Mouse (Mus musculus) granulocyte monocyte progenitor cell, adult 5-6 weeks (primary cell): ENCODE data around the gene Slx4. TPM values are rescaled to one million over a fixed set of nuclear protein-coding genes. Genes with fewer than 3 reads are reported as not detected.
"Not testable (repeated sequence)": the region's sequence is repeated elsewhere in the genome, so short reads cannot be mapped to it uniquely, and the experiment has no call there.

ENCODE experiments used
- ATAC-seq: replicated peaks from 2 replicates; pipeline ENCODE4 v1.8.0; 2016; ENCODE audit warnings: mild to moderate bottlenecking, moderate TSS enrichment, inconsistent platforms; ENCODE audit not compliant: poor library complexity, severe bottlenecking
- total RNA-seq, 2 experiments: library from RNA; stranded (forward) in 1 of 2; stranded (reverse) in 1 of 2; fragments of 200-712, 200-1000 nt in 1 of 2; fragments of >200 nt in 1 of 2; fragmentation: Nextera tagmentation in 1 of 2; gene quantifications; 2 replicates each; pipeline ENCODE4 v1.2.3; 2014 to 2017

Slx4 gene
- 29.0 and 43.4 TPM in 2 replicates for total RNA-seq (2014; fragmentation: Nextera tagmentation)
- 22.3 TPM in 2 replicates for total RNA-seq (2017)

GRCm38 (mm10) chr16:4003489-4004398, at the start of gene Slx4:
Slx4 (minus strand) TSS chr16:4003770.
- peak; percentile 93 for ATAC-seq

- ATAC-seq = no peak
These were observed 49.0 kb upstream of the Slx4 start for GRCm38 (mm10) chr16:4052601-4053000.

GRCm38 (mm10) chr16:4045524-4045923, 42.0 kb upstream of the Slx4 start:
- ATAC-seq = peak; percentile 25; the same call in 1 of the 2 replicates

- no peak for ATAC-seq
These were observed 40.5 kb upstream of the Slx4 start for GRCm38 (mm10) chr16:4044093-4044492.

GRCm38 (mm10) chr16:4041646-4042045, 38.1 kb upstream of the Slx4 start:
- no peak for ATAC-seq

GRCm38 (mm10) chr16:4040206-4040605, 36.6 kb upstream of the Slx4 start:
- ATAC-seq = no peak

- no peak for ATAC-seq
These were observed 34.1 kb upstream of the Slx4 start for GRCm38 (mm10) chr16:4037690-4038089.

- ATAC-seq = no peak
These were observed 33.2 kb upstream of the Slx4 start, which contains the start of gene Dnase1 for GRCm38 (mm10) chr16:4036807-4037206. Dnase1 (plus strand) TSS chr16:4036942.

- no peak for ATAC-seq
These were observed 32.0 kb upstream of the Slx4 start for GRCm38 (mm10) chr16:4035575-4035974.

GRCm38 (mm10) chr16:4034476-4034875, 30.9 kb upstream of the Slx4 start:
- ATAC-seq = peak; percentile 41; the same call in 1 of the 2 replicates

- ATAC-seq = no peak
These were observed 30.4 kb upstream of the Slx4 start for GRCm38 (mm10) chr16:4033971-4034370.

- ATAC-seq = peak; percentile 18; the same call in 1 of the 2 replicates
These were observed 28.8 kb upstream of the Slx4 start for GRCm38 (mm10) chr16:4032341-4032748.

- ATAC-seq = no peak
These were observed 28.1 kb upstream of the Slx4 start for GRCm38 (mm10) chr16:4031441-4032274.

- no peak for ATAC-seq
These were observed 26.9 kb upstream of the Slx4 start for GRCm38 (mm10) chr16:4030501-4030900.

- ATAC-seq = no peak
These were observed 25.8 kb upstream of the Slx4 start for GRCm38 (mm10) chr16:4029371-4029841.

GRCm38 (mm10) chr16:4027211-4027610, 23.6 kb upstream of the Slx4 start:
- ATAC-seq = no peak

GRCm38 (mm10) chr16:4026672-4027071, 23.1 kb upstream of the Slx4 start:
- no peak for ATAC-seq

- ATAC-seq = no peak
These were observed 19.1 kb upstream of the Slx4 start for GRCm38 (mm10) chr16:4022719-4023118.

GRCm38 (mm10) chr16:4021241-4021640, 17.7 kb upstream of the Slx4 start:
- no peak for ATAC-seq

- not testable (repeated sequence) for ATAC-seq
These were observed 13.9 kb upstream of the Slx4 start for GRCm38 (mm10) chr16:4017466-4017865.

GRCm38 (mm10) chr16:4016786-4017185, 13.2 kb upstream of the Slx4 start:
- not testable (repeated sequence) for ATAC-seq
